Mouse (Mus musculus): ENCODE data around the gene Rab43. TPM values are rescaled to one million over a fixed set of nuclear protein-coding genes. Genes with fewer than 3 reads are reported as not detected.
A peak's percentile ranks its signal among the peaks of the same experiment; 100 is the strongest.
"Not testable (repeated sequence)": the region's sequence is repeated elsewhere in the genome, so short reads cannot be mapped to it uniquely, and the experiment has no call there.

The Rab43 gene
- total RNA-seq, 2 experiments from 2014 or later, result 5.1 to 5.2 TPM

DNA sequence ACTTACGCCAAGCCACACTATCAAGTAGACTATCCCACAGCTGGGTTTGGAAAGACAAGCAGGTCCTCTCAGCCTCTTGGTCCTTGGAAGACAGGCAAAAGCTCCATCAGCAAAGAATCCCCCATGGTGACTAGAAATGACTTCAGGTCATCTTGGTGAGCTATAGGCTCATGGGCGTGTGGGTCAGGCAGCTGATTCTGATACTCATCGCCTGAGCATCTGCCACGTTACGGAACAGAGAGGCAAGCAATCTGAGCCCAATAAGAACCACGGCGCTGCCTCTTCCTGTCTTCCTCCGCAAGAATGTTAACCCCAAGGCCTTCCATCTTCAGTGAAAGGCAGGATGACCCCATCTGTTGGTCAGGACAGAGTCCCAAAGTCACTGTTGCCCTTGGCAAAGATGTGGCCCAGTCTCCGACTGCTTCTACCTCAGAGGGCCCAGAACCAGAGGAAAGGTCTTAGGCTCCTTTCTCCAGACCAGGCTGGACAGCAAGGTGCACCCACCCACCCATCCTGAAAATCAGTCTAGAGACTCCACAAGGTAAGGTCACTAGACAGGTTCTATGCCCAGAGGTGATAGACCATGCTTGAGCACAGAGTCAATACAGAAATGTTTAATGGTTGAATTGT lies 23.6 kb downstream of the Rab43 start:
- intact Hi-C loops (cut with DNase I), result no loop called here
- DNase-seq, result no peak

DNA sequence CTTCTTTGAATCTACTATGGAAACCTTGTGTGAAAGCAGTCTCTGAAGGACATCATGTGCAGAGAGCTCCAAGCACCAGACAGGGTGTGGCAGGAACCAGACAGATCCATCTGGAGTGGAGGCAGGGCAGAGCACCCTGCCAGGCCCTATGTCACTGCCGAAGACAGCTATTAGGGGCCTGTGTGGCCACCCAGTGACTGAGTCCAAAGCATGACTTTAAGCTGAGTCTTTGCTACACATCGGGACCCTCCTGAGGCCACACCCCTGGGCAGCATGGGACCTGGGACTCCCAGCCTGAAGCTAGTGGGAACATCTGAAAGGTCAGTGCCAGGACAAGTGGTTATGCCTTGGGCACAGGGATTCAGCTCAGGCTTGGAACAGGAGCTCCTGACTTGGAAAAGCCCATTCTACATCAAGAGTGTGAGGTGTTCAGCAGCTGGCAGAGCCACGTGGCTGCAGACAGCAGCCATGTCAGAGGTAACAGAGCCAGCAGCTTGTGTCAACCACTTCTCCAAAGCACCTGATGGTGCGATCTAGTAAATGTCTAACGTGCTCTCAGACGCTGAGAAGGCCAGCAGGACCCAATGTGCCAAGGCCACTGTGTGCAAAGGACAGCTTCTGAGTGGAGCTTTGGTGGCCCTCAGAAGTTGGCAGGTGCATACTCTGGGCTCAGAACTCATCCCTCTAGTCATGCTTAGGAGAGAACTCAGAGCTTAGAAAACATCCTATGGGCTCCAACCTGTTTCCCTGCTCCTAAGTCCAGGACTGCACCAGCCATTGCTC lies 24.7 kb downstream of the Rab43 start:
- intact Hi-C loops (cut with DNase I), result no loop called here
- peak in 1 of 2 experiments; percentile 39 for DNase-seq

- DNase-seq, result no peak
- intact Hi-C loops (cut with DNase I), result no loop called here
These were observed 25.3 kb downstream of the Rab43 start for GRCm38 (mm10) chr6:87786621-87787020.

DNA sequence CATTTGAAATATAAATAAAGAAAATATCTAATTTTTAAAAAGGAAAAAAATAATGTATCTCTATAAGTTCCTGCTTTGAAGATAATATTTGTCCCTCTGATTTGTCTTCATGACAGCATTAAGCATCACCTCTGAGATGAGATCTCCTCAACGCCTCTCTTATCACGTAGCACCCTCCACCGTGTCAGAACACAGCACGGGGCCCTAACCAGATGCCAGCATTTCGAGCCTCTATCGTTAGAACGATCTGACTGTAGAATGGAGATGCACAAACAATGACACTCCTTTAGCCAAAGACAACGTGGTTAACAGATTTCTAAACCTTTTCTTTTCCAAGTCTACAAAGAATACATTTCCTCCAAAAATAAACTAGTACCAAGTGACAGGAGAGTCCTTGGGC lies 27.9 kb downstream of the Rab43 start:
- no peak for DNase-seq
- intact Hi-C loops (cut with DNase I), result no loop called here

DNA sequence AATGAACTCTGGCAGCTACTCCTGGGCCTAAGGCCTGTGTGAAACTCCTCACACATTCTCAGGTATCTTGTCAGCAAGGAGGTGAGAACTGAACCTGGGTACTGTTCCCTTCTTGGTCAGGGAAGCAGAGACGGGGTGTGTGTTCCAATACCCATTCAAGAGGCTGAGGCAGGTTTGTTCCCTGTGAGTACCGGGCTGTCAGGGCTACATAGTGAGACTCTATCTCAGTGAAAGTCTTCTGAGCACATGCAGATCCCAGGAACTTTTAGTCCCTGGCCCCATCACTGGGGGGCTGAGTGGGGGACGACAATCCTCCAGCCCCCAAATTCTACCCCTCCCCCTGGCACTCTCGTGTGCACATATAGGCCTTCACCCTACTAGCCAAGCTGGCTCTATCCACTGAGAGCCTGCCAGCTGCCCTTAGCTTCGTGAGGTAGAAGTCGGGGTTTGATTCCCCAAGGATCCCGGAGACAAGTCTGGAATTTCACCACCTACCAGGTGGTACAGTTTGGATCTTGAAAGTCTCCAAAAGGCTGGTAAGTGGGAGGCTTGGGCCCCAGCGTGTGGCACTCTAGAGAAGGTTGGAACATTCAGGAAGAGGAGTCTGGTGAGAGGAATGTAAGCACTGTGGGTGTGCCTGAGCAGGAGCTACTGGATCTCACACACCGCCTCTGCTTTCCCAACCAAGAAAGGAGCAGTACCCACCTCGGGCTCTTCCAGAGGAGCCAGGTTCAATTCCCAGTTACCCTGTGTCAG lies 31.2 kb downstream of the Rab43 start:
- DNase-seq, result no peak
- intact Hi-C loops (cut with DNase I), result no loop called here

- intact Hi-C loops (cut with DNase I), result no loop called here
- no peak for DNase-seq
These were observed 32.5 kb downstream of the Rab43 start for GRCm38 (mm10) chr6:87779174-87780165.

GRCm38 (mm10) chr6:87778294-87779173 lies 33.4 kb downstream of the Rab43 start:
- no peak for DNase-seq
- intact Hi-C loops (cut with DNase I), result no loop called here

GRCm38 (mm10) chr6:87777842-87778241 lies 34.1 kb downstream of the Rab43 start, which contains the start of gene Gp9:
Gene Gp9 (plus strand): TSS chr6:87778072.
- intact Hi-C loops (cut with DNase I), result no loop called here
- no peak for DNase-seq

- no peak for DNase-seq
These were observed 35.3 kb downstream of the Rab43 start for GRCm38 (mm10) chr6:87776663-87777062.

GRCm38 (mm10) chr6:87775588-87776245 lies 36.2 kb downstream of the Rab43 start:
- DNase-seq, result no peak
- intact Hi-C loops (cut with DNase I), result no loop called here

More at GRCm38 (mm10) chr6:87776663-87777062, 35.3 kb downstream of the Rab43 start:
- intact Hi-C loops (cut with DNase I), result no loop called here

DNA sequence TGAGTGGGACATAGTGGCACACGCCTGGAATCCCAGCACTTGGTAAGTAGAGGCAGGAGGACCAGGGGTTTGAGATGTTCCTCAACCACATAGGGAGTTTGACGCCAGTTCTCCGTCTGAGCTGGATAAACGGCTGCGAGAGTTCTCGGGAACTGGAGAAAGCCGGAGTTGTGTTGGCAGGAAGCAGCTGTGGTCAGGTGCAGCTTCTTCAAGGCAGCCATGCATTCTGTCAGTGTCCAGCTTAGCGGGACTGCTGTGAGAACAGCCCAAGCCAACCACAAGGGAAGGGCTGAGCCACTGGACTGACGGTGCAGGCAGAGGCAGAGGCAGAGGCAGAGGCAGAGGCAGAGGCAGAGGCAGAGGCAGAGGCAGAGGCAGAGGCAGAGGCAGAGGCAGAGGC lies 37.1 kb downstream of the Rab43 start:
- intact Hi-C loops (cut with DNase I), result no loop called here
- no peak for DNase-seq

DNA sequence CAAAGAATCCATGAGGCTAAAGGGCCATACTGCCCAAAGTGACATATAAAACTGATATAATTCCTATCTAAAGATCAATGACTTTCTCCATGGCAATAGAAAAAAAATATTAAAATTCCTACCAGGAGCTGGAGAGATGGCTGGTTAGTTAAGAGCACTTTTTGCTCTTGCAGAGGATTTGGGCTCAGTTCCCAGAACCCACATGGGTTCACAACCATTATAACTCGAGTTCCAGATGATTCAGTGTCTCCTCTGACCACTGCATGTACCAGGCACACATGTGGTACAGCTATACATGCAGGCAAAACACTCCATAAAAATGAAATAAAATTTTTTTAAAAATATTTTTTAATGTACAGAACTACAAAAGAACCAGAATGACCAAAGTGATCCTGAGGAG lies 37.5 kb downstream of the Rab43 start:
- intact Hi-C loops (cut with DNase I), result no loop called here
- no peak for DNase-seq

- intact Hi-C loops (cut with DNase I), result no loop called here
These were observed 41.3 kb downstream of the Rab43 start for GRCm38 (mm10) chr6:87770626-87771025.

GRCm38 (mm10) chr6:87764296-87764695 lies 47.7 kb downstream of the Rab43 start:
- intact Hi-C loops (cut with DNase I), result loop anchor here (5.0 to 10.0 kb wide), 2 partner anchors 53 to 221 kb away; partner anchors contain the start of gene H1fx
- not testable (repeated sequence) for DNase-seq

More at GRCm38 (mm10) chr6:87770626-87771025, 41.3 kb downstream of the Rab43 start:
- no peak for DNase-seq

- no peak for DNase-seq
- intact Hi-C loops (cut with DNase I), result loop anchor here (5.0 to 10.0 kb wide), 2 partner anchors 54 to 221 kb away; partner anchors contain the start of gene H1fx
These were observed 48.3 kb downstream of the Rab43 start for GRCm38 (mm10) chr6:87763376-87764280.

- intact Hi-C loops (cut with DNase I), result loop anchor here (5.0 to 10.0 kb wide), 2 partner anchors 55 to 223 kb away; partner anchors contain the start of gene H1fx
- DNase-seq, result no peak
These were observed 49.8 kb downstream of the Rab43 start for GRCm38 (mm10) chr6:87762161-87762560.

- no peak for DNase-seq
- intact Hi-C loops (cut with DNase I), result loop anchor here (5.0 to 10.0 kb wide), 2 partner anchors 57 to 225 kb away; partner anchors contain the start of gene H1fx
These were observed 52.1 kb downstream of the Rab43 start for GRCm38 (mm10) chr6:87759850-87760249.
